In the genomic region with DNA sequence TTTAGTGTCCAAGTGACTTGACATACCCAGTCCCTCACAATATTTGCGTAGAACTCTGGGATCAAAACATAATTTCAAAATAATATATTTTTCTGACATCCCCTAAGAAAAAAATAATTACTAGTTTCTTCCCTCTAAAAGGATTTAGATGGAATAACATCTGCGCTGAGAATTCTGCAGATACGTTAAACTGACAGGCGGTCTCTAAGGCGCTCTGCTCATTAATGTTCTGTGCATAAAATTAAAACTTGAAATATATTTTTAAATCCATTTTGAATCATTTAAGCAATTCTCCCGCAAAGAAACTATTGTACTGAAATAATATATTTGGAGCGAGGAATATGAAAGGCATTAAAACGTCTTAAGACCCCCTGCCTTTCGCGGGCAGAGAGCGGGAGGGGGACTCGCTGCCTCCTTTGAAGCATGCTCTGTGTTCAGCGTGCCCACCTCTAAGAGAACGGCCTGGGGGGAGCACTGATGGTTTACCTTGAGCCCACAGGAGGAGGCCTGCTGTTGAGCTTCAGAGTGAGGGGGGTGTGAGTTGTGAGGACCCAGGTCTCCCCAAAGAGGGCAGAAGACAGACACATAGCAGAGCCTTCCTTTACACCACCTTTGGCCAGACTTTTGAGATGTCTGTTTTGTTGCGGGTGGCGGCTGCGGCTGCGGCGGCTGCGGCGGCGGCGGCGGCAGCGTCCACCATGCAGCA, we compare ENCODE assay signal across 33 mouse cellular contexts. TPM values are rescaled to one million over a fixed set of nuclear protein-coding genes. Genes with fewer than 3 reads are reported as not detected.
A peak's percentile ranks its signal among the peaks of the same experiment; 100 is the strongest.
DNase-seq lines count a peak whose midpoint lies in the region; ATAC-seq and TF ChIP-seq lines count a peak whose summit lies in the region.
"Had no signal": no experiment of that assay in that cellular context is flagged by ENCODE, and none has a peak within 500 bp of the region (broad histone marks: within the 10 kb centered on the region; RNA-seq: fewer than 3 reads in every experiment).

No protein-coding gene starts in this region.

- no peaks in the 10 kb centered on the region for H3K9me3 ChIP-seq in forebrain, embryonic 14.5 days (replicated peaks; ENCODE audit: control insufficient read depth, low read length)
- H3K9me3 ChIP-seq in forebrain, embryonic 12.5 days = no peaks in the 10 kb centered on the region
- no peaks in the 10 kb centered on the region for H3K9me3 ChIP-seq in midbrain, embryonic 14.5 days (ENCODE audit: control insufficient read depth, low read length)
- no peaks in the 10 kb centered on the region for H3K9me3 ChIP-seq in midbrain, embryonic 13.5 days
- H3K9me3 ChIP-seq in hindbrain, postnatal 0 days (ENCODE audit: low read length) = no peaks in the 10 kb centered on the region
- H3K9me3 ChIP-seq: embryonic facial prominence, embryonic 12.5 days; liver, embryonic 13.5 days had no signal

- no peak for ATAC-seq in forebrain, embryonic 14.5 days
- no peak for ATAC-seq in forebrain, embryonic 12.5 days (ENCODE audit: low FRiP score)
- ATAC-seq in midbrain, embryonic 14.5 days (ENCODE audit: low FRiP score, low TSS enrichment) = no peak
- ATAC-seq in midbrain, embryonic 13.5 days = no peak
- no peak for ATAC-seq in hindbrain, postnatal 0 days
- ATAC-seq: CD4-positive, CD25-positive, alpha-beta regulatory T cell, adult 4 months; Patski had no signal

- TF ChIP-seq CTCF in hindbrain, postnatal 0 days (IDR thresholded peaks at IDR 0.05; ENCODE audit: low read depth) = no peak

- 78% methylated on average over 25 of the region's 25 CpGs for WGBS in forebrain, embryonic 14.5 days
- 84% methylated on average over 25 of the region's 25 CpGs for WGBS in forebrain, embryonic 12.5 days
- 75% methylated on average over 25 of the region's 25 CpGs for WGBS in midbrain, embryonic 14.5 days
- WGBS in midbrain, embryonic 13.5 days = 83% methylated on average over 25 of the region's 25 CpGs
- WGBS in hindbrain, postnatal 0 days = 77% methylated on average over 25 of the region's 25 CpGs

- no peak overlapping the region for H3K9ac ChIP-seq in forebrain, embryonic 14.5 days (ENCODE audit: low read length)
- H3K9ac ChIP-seq in forebrain, embryonic 12.5 days = no peak overlapping the region
- H3K9ac ChIP-seq in midbrain, embryonic 14.5 days (replicated peaks; ENCODE audit: low read length) = no peak overlapping the region
- no peak overlapping the region for H3K9ac ChIP-seq in midbrain, embryonic 13.5 days (replicated peaks)
- no peak overlapping the region for H3K9ac ChIP-seq in hindbrain, postnatal 0 days (replicated peaks; ENCODE audit: low read length)
- H3K9ac ChIP-seq: embryonic facial prominence, embryonic 12.5 days; liver, embryonic 13.5 days had no signal

- no peaks in the 10 kb centered on the region for H3K27me3 ChIP-seq in forebrain, embryonic 14.5 days (replicated peaks; ENCODE audit: control insufficient read depth, insufficient read depth, low read length)
- peaks cover 5% of the 10 kb centered on the region; the same call in 1 of the 2 replicates for H3K27me3 ChIP-seq in forebrain, embryonic 12.5 days
- H3K27me3 ChIP-seq in midbrain, embryonic 14.5 days (ENCODE audit: control insufficient read depth, insufficient read depth, low read length) = no peaks in the 10 kb centered on the region
- H3K27me3 ChIP-seq in midbrain, embryonic 13.5 days = no peaks in the 10 kb centered on the region
- H3K27me3 ChIP-seq in hindbrain, postnatal 0 days (ENCODE audit: insufficient read depth, low read length) = no peaks in the 10 kb centered on the region
- H3K27me3 ChIP-seq: embryonic facial prominence, embryonic 12.5 days; liver, embryonic 13.5 days; Patski had no signal

- no peak overlapping the region for H3K4me3 ChIP-seq in forebrain, embryonic 14.5 days (ENCODE audit: low read depth, low read length)
- H3K4me3 ChIP-seq in forebrain, embryonic 12.5 days (replicated peaks) = no peak overlapping the region
- no peak overlapping the region for H3K4me3 ChIP-seq in midbrain, embryonic 14.5 days (replicated peaks; ENCODE audit: low read depth, low read length)
- H3K4me3 ChIP-seq in midbrain, embryonic 13.5 days (replicated peaks) = no peak overlapping the region
- H3K4me3 ChIP-seq in hindbrain, postnatal 0 days (ENCODE audit: low read length) = no peak overlapping the region
- H3K4me3 ChIP-seq: embryonic facial prominence, embryonic 12.5 days; left cerebral cortex, adult 2 months; liver, embryonic 13.5 days; megakaryocyte, embryonic 14.5 days had no signal

- H3K36me3 ChIP-seq in forebrain, embryonic 14.5 days (ENCODE audit: control insufficient read depth, insufficient read depth, low read length) = no peaks in the 10 kb centered on the region
- no peaks in the 10 kb centered on the region for H3K36me3 ChIP-seq in forebrain, embryonic 12.5 days (replicated peaks)
- no peaks in the 10 kb centered on the region for H3K36me3 ChIP-seq in midbrain, embryonic 14.5 days (ENCODE audit: control insufficient read depth, insufficient read depth, low read length)
- H3K36me3 ChIP-seq in midbrain, embryonic 13.5 days = no peaks in the 10 kb centered on the region
- H3K36me3 ChIP-seq in hindbrain, postnatal 0 days (ENCODE audit: insufficient read depth, low read length) = no peaks in the 10 kb centered on the region
- H3K36me3 ChIP-seq: embryonic facial prominence, embryonic 12.5 days; G1E; liver, embryonic 13.5 days had no signal

- H3K4me2 ChIP-seq in forebrain, embryonic 14.5 days (ENCODE audit: low read length) = no peak overlapping the region
- no peak overlapping the region for H3K4me2 ChIP-seq in forebrain, embryonic 12.5 days
- no peak overlapping the region for H3K4me2 ChIP-seq in midbrain, embryonic 14.5 days (ENCODE audit: low read length)
- no peak overlapping the region for H3K4me2 ChIP-seq in midbrain, embryonic 13.5 days (replicated peaks)
- no peak overlapping the region for H3K4me2 ChIP-seq in hindbrain, postnatal 0 days (ENCODE audit: low read depth, low read length)
- H3K4me2 ChIP-seq: embryonic facial prominence, embryonic 12.5 days; heart, embryonic 11.5 days; liver, embryonic 13.5 days had no signal

- H3K4me1 ChIP-seq in forebrain, embryonic 14.5 days (ENCODE audit: control insufficient read depth, insufficient read depth, low read length) = no peaks in the 10 kb centered on the region
- no peaks in the 10 kb centered on the region for H3K4me1 ChIP-seq in forebrain, embryonic 12.5 days
- H3K4me1 ChIP-seq in midbrain, embryonic 14.5 days (ENCODE audit: control insufficient read depth, insufficient read depth, low read length) = no peaks in the 10 kb centered on the region
- peaks cover 8% of the 10 kb centered on the region for H3K4me1 ChIP-seq in midbrain, embryonic 13.5 days (replicated peaks)
- H3K4me1 ChIP-seq in hindbrain, postnatal 0 days (ENCODE audit: insufficient read depth, low read length) = no peaks in the 10 kb centered on the region
- H3K4me1 ChIP-seq: liver, embryonic 13.5 days had no signal

- intact Hi-C loops in heart, postnatal 36 days (cut with DNase I) = no loop called here

- DNase-seq in forebrain, embryonic 14.5 days (ENCODE audit: low spot score) = peak; percentile 36
- peak; percentile 24 for DNase-seq in midbrain, embryonic 14.5 days
- DNase-seq in hindbrain, postnatal 0 days (ENCODE audit: low spot score) = peak; percentile 46
- no peak for DNase-seq in gastrocnemius, adult 18-20 months (ENCODE audit: low spot score)
- no peak for DNase-seq in heart, postnatal 36 days
- DNase-seq: cerebellum, adult 18-20 months; cerebellum, postnatal 14 days; gastrocnemius, postnatal 14 days; heart, adult 11 months; kidney, adult 11 months; liver, embryonic 13.5 days; lung, adult 2 months; lung, postnatal 14 days had no signal

- no peak overlapping the region for H3K27ac ChIP-seq in forebrain, embryonic 14.5 days (ENCODE audit: low read depth, low read length)
- no peak overlapping the region for H3K27ac ChIP-seq in forebrain, embryonic 12.5 days
- H3K27ac ChIP-seq in midbrain, embryonic 14.5 days (replicated peaks; ENCODE audit: low read depth, low read length) = no peak overlapping the region
- no peak overlapping the region for H3K27ac ChIP-seq in midbrain, embryonic 13.5 days
- H3K27ac ChIP-seq in hindbrain, postnatal 0 days = no peak overlapping the region
- H3K27ac ChIP-seq: embryonic facial prominence, embryonic 12.5 days; kidney, postnatal 0 days; left cerebral cortex, adult 2 months; liver, embryonic 13.5 days had no signal

RNA-seq across cellular contexts. Expression of gene 1700021F07Rik, which starts 6.1 kb away (rescaled TPM):
- polyA plus RNA-seq in forebrain, embryonic 14.5 days (2014; fragmentation: Nextera tagmentation; extraction: Ambion mirVana) = not detected in 2 replicates
- not detected in 2 replicates for polyA plus RNA-seq in forebrain, embryonic 12.5 days (2016; fragmentation: Nextera tagmentation; extraction: Ambion mirVana)
- polyA plus RNA-seq in midbrain, embryonic 14.5 days (2014; fragmentation: Nextera tagmentation; extraction: Ambion mirVana) = not detected in 2 replicates
- not detected in 2 replicates for polyA plus RNA-seq in midbrain, embryonic 13.5 days (2015; fragmentation: Nextera tagmentation; extraction: Ambion mirVana)
- not detected in 2 replicates for total RNA-seq in hindbrain, postnatal 0 days (2014; rRNA removed)
- polyA plus RNA-seq in hindbrain, postnatal 0 days (2015; fragmentation: Nextera tagmentation; extraction: Ambion mirVana) = not detected in 2 replicates
- not detected for total RNA-seq in gastrocnemius, adult 18-20 months (2021)
- not detected for total RNA-seq in heart, postnatal 36 days (2021)
- total RNA-seq: adrenal gland, adult 18-20 months; adrenal gland, postnatal 4 days; G1E; gastrocnemius, postnatal 14 days; layer of hippocampus, postnatal 10 days; left cerebral cortex, adult 2 months; left cerebral cortex, postnatal 36 days had no signal
- polyA plus RNA-seq: CD4-positive, CD25-positive, alpha-beta regulatory T cell, adult 4 months; embryonic facial prominence, embryonic 12.5 days; G1E; heart, embryonic 11.5 days; heart, postnatal 0 days; kidney, postnatal 0 days; large intestine, adult 2 months; limb, embryonic 14.5 days; liver, embryonic 13.5 days; lung, adult 2 months; neural tube, embryonic 11.5 days; Patski; small intestine, adult 2 months; thymus, postnatal 0 days had no signal

Comparison
In these comparisons a context has a peak if more than half of its experiments do, and no peak if none do; other contexts are left out.
1. DNase-seq: peak in forebrain, embryonic 14.5 days (single experiment), midbrain, embryonic 14.5 days (single experiment) and hindbrain, postnatal 0 days (single experiment); none in gastrocnemius, adult 18-20 months (single experiment) and heart, postnatal 36 days (0 of 2).